Mouse (Mus musculus) forebrain, embryonic 16.5 days (tissue): ENCODE measurements around the gene Npr3. TPM values are rescaled to one million over a fixed set of nuclear protein-coding genes. Genes with fewer than 3 reads are reported as not detected.

Experiments
- ATAC-seq: fragments of 200-750 bp; cut with Nextera tagmentation; 2 replicates; pipeline ENCODE4 v1.8.0; 2017; ENCODE audit warnings: mild to moderate bottlenecking, moderate library complexity
- H3K27ac ChIP-seq: fragments of 300-500 bp; sonication (generic); 2 replicates; pipeline ENCODE4 v1.5.1; 2014; ENCODE audit warnings: low read length, control low read depth
- H3K27me3 ChIP-seq: fragments of 300-500 bp; sonication (generic); replicated peaks from 2 replicates; pipeline ENCODE4 v1.6.1; 2014; ENCODE audit warnings: low read length; ENCODE audit not compliant: control insufficient read depth, insufficient read depth
- H3K36me3 ChIP-seq: fragments of 300-500 bp; sonication (generic); 2 replicates; pipeline ENCODE4 v1.6.1; 2014; ENCODE audit not compliant: control insufficient read depth, insufficient read depth
- H3K4me1 ChIP-seq: fragments of 300-500 bp; sonication (generic); replicated peaks from 2 replicates; pipeline ENCODE4 v1.6.1; 2014; ENCODE audit warnings: low read length; ENCODE audit not compliant: control insufficient read depth, insufficient read depth
- H3K4me2 ChIP-seq: fragments of 300-500 bp; sonication (generic); 2 replicates; pipeline ENCODE4 v1.6.1; 2014; ENCODE audit warnings: mild to moderate bottlenecking, low read length, control low read depth
- H3K4me3 ChIP-seq: fragments of 300-500 bp; sonication (generic); replicated peaks from 2 replicates; pipeline ENCODE4 v1.5.1; 2014; ENCODE audit warnings: mild to moderate bottlenecking, low read length, control low read depth
- H3K9ac ChIP-seq: fragments of 300-500 bp; sonication (generic); replicated peaks from 2 replicates; pipeline ENCODE4 v1.6.1; 2014; ENCODE audit warnings: low read depth, low read length, control low read depth
- H3K9me3 ChIP-seq: fragments of 300-500 bp; sonication (generic); 2 replicates; pipeline ENCODE4 v1.6.1; 2016; ENCODE audit warnings: low read length; ENCODE audit not compliant: control insufficient read depth
- WGBS: fragments of 180-500 bp; shearing (Covaris S2); extraction: QIAGEN DNeasy Blood & Tissue Kit; methylation state at CpG from one replicate; pipeline ENCODE4 v1.1.7; 2014; 5-methylcytosine and 5-hydroxymethylcytosine counted together
- polyA plus RNA-seq: library from polyadenylated mRNA; unstranded; fragments of >200 nt; fragmentation: Nextera tagmentation; extraction: Ambion mirVana; gene quantifications from 2 replicates; pipeline ENCODE4 v1.2.1, GENCODE M21; 2015

The Npr3 gene
- polyA plus RNA-seq, 1 experiment from 2014 or later: 1.5 TPM

GRCm38 (mm10) chr15:11862785-11863539, 44.1 kb downstream of the Npr3 start:
- ATAC-seq: no peak
- no peak overlapping the region for H3K4me3 ChIP-seq
- H3K4me2 ChIP-seq: no peak overlapping the region
- no peak overlapping the region for H3K27ac ChIP-seq
- 84% methylated on average over 15 of the region's 15 CpGs for WGBS
- no peaks in the 10 kb centered on the region for H3K27me3 ChIP-seq
- no peak overlapping the region for H3K9ac ChIP-seq
- no peaks in the 10 kb centered on the region for H3K9me3 ChIP-seq
- H3K4me1 ChIP-seq: no peaks in the 10 kb centered on the region
- H3K36me3 ChIP-seq: no peaks in the 10 kb centered on the region

- WGBS: 71% methylated on average over 7 of the region's 7 CpGs
- no peak overlapping the region for H3K4me3 ChIP-seq
- no peak for ATAC-seq
- H3K9me3 ChIP-seq: no peaks in the 10 kb centered on the region
- no peaks in the 10 kb centered on the region for H3K4me1 ChIP-seq
- no peak overlapping the region for H3K9ac ChIP-seq
- H3K36me3 ChIP-seq: no peaks in the 10 kb centered on the region
- H3K4me2 ChIP-seq: no peak overlapping the region
- H3K27me3 ChIP-seq: no peaks in the 10 kb centered on the region
- no peak overlapping the region for H3K27ac ChIP-seq
Observed at GRCm38 (mm10) chr15:11862253-11862652, 44.8 kb downstream of the Npr3 start.

- Histone ChIP-seq H3K9me3 (no peaks in the 10 kb centered on the region), H3K36me3 (no peaks in the 10 kb centered on the region), H3K4me3 (no peak overlapping the region), H3K27ac (no peak overlapping the region), H3K4me1 (no peaks in the 10 kb centered on the region), H3K9ac (no peak overlapping the region), H3K4me2 (no peak overlapping the region), H3K27me3 (no peaks in the 10 kb centered on the region)
- 81% methylated on average over 2 of the region's 2 CpGs for WGBS
- no peak for ATAC-seq
Observed at GRCm38 (mm10) chr15:11860259-11860658, 46.8 kb downstream of the Npr3 start.

GRCm38 (mm10) chr15:11859829-11860228, 47.3 kb downstream of the Npr3 start:
- Histone ChIP-seq H3K4me1 (no peaks in the 10 kb centered on the region), H3K4me3 (no peak overlapping the region), H3K27ac (no peak overlapping the region), H3K4me2 (no peak overlapping the region), H3K36me3 (no peaks in the 10 kb centered on the region), H3K9me3 (no peaks in the 10 kb centered on the region), H3K9ac (no peak overlapping the region), H3K27me3 (no peaks in the 10 kb centered on the region)
- WGBS: 92% methylated on average over 3 of the region's 3 CpGs
- no peak for ATAC-seq

GRCm38 (mm10) chr15:11858411-11858810, 48.7 kb downstream of the Npr3 start:
- no peaks in the 10 kb centered on the region for H3K36me3 ChIP-seq
- no peak for ATAC-seq
- H3K4me1 ChIP-seq: no peaks in the 10 kb centered on the region
- H3K4me3 ChIP-seq: no peak overlapping the region
- no peak overlapping the region for H3K27ac ChIP-seq
- H3K9ac ChIP-seq: no peak overlapping the region
- H3K27me3 ChIP-seq: no peaks in the 10 kb centered on the region
- no peak overlapping the region for H3K4me2 ChIP-seq
- WGBS: 96% methylated on average over 6 of the region's 6 CpGs
- no peaks in the 10 kb centered on the region for H3K9me3 ChIP-seq

GRCm38 (mm10) chr15:11845204-11846062, 61.7 kb downstream of the Npr3 start:
- Histone ChIP-seq H3K4me3 (no peak overlapping the region), H3K27ac (no peak overlapping the region), H3K4me2 (no peak overlapping the region), H3K9me3 (no peaks in the 10 kb centered on the region), H3K4me1 (no peaks in the 10 kb centered on the region), H3K9ac (no peak overlapping the region), H3K27me3 (no peaks in the 10 kb centered on the region), H3K36me3 (no peaks in the 10 kb centered on the region)
- no peak for ATAC-seq
- 74% methylated on average over 16 of the region's 16 CpGs for WGBS

- ATAC-seq: no peak
- WGBS: 89% methylated on average over 6 of the region's 6 CpGs
- Histone ChIP-seq H3K4me1 (no peaks in the 10 kb centered on the region), H3K36me3 (no peaks in the 10 kb centered on the region), H3K4me3 (no peak overlapping the region), H3K27ac (no peak overlapping the region), H3K27me3 (no peaks in the 10 kb centered on the region), H3K9ac (no peak overlapping the region), H3K4me2 (no peak overlapping the region), H3K9me3 (no peaks in the 10 kb centered on the region)
Observed at GRCm38 (mm10) chr15:11844115-11844514, 63.0 kb downstream of the Npr3 start.

- Histone ChIP-seq H3K36me3 (no peaks in the 10 kb centered on the region), H3K9me3 (no peaks in the 10 kb centered on the region), H3K27me3 (no peaks in the 10 kb centered on the region), H3K4me1 (no peaks in the 10 kb centered on the region), H3K4me3 (no peak overlapping the region), H3K9ac (no peak overlapping the region), H3K4me2 (no peak overlapping the region), H3K27ac (no peak overlapping the region)
- ATAC-seq: no peak
- WGBS: 84% methylated on average over 4 of the region's 4 CpGs
Observed at GRCm38 (mm10) chr15:11841828-11842227, 65.3 kb downstream of the Npr3 start.

GRCm38 (mm10) chr15:11835913-11836312, 71.2 kb downstream of the Npr3 start:
- ATAC-seq: no peak
- Histone ChIP-seq H3K4me2 (no peak overlapping the region), H3K9me3 (no peaks in the 10 kb centered on the region), H3K36me3 (no peaks in the 10 kb centered on the region), H3K27ac (no peak overlapping the region), H3K4me3 (no peak overlapping the region), H3K9ac (no peak overlapping the region), H3K27me3 (no peaks in the 10 kb centered on the region), H3K4me1 (no peaks in the 10 kb centered on the region)
- WGBS: 67% methylated on average over 1 of the region's 1 CpGs
